12 mouse cellular contexts compared by ENCODE assay signal in genomic region chr17:45913671-45914070, GRCm38 (mm10).
DNase-seq lines count a peak whose midpoint lies in the region.
"Had no signal": no experiment of that assay in that cellular context is flagged by ENCODE, and none has a peak within 500 bp of the region (broad histone marks: within the 10 kb centered on the region; RNA-seq: fewer than 3 reads in every experiment).

No protein-coding gene starts in this region.

- DNase-seq in cerebellum, postnatal 10 days = peak; percentile 48 to 56
- DNase-seq in cerebellum, adult 9-11 months = no peak
- peak; percentile 42 to 63 for DNase-seq in cerebellum, postnatal 14 days
- DNase-seq in cerebellum, postnatal 4 days (ENCODE audit: low spot score in 2 of 2) = no peak
- DNase-seq: adrenal gland, adult 2 months; adrenal gland, adult 8-10 months; adrenal gland, postnatal 10 days; adrenal gland, postnatal 14 days; adrenal gland, postnatal 25 days; adrenal gland, postnatal 36 days; B cell, adult 2 months; cerebellum, adult 11 months had no signal

Comparison
In these comparisons a context has a peak if more than half of its experiments do, and no peak if none do; other contexts are left out.
1. DNase-seq: peak in cerebellum, postnatal 10 days (2 of 2) and cerebellum, postnatal 14 days (2 of 2); none in cerebellum, adult 9-11 months (single experiment) and cerebellum, postnatal 4 days (0 of 2).